Mouse (Mus musculus) Patski (cell line): ENCODE data around the gene Gfy. TPM values are rescaled to one million over a fixed set of nuclear protein-coding genes. Genes with fewer than 3 reads are reported as not detected.
A peak's percentile ranks its signal among the peaks of the same experiment; 100 is the strongest.

Experiments
- ATAC-seq: fragments of 100-300 bp; one replicate; pipeline ENCODE4 v1.8.0; 2021
- CTCF ChIA-PET: fragments of 350-600 bp; sonication (Branson Sonifier 250); formaldehyde crosslinking; loops from one replicate; lab custom pipeline; 2022; ENCODE audit warnings: inconsistent platforms; lab: Charles Lee
- POLR2A ChIA-PET: fragments of 350-600 bp; sonication (Branson Sonifier 250); formaldehyde crosslinking; loops from one replicate; lab custom pipeline; 2022; ENCODE audit warnings: antibody characterized with exemption, inconsistent platforms; lab: Charles Lee
- DNase-seq: peaks from one replicate; pipeline ENCODE4 v3.0.0-alpha.2; 2011; ENCODE audit warnings: low read depth, low spot score
- H3K27me3 ChIP-seq: fragments of 371-371 bp; one replicate; pipeline ENCODE4 v1.5.1; 2021
- CTCF ChIP-seq: fragments of 100-300 bp; IDR thresholded peaks from one replicate; pipeline ENCODE4 v1.5.1; 2021
- in situ Hi-C: fragments of 300-500 bp; cut with MboI; formaldehyde crosslinking; loops from 3 replicates; pipeline ENCODE4 v1.11.1; 2018; ENCODE audit warnings: low pct_unique_long_range_greater_than_20kb, mixed read lengths
- polyA plus RNA-seq: library from polyadenylated mRNA; unstranded; gene quantifications from one replicate; pipeline ENCODE4 v1.2.3, GENCODE M21; 2021

Gene Gfy
- polyA plus RNA-seq, 1 experiment from 2014 or later, result not detected

GRCm38 (mm10) chr7:45211070-45211469 lies 31.7 kb upstream of the Gfy start:
- ChIA-PET CTCF (no interaction called here), POLR2A (no interaction called here)
- H3K27me3 ChIP-seq, result peaks cover 5% of the 10 kb centered on the region
- ATAC-seq (no peak), DNase-seq (no peak)
- no peak for TF ChIP-seq CTCF
- in situ Hi-C loops, result no loop called here

- ATAC-seq (no peak), DNase-seq (no peak)
- no peak for TF ChIP-seq CTCF
- CTCF ChIA-PET, result no interaction called here
- POLR2A ChIA-PET, result no interaction called here
- peaks cover 14% of the 10 kb centered on the region for H3K27me3 ChIP-seq
- in situ Hi-C loops, result no loop called here
Measured at GRCm38 (mm10) chr7:45208260-45208659, 28.9 kb upstream of the Gfy start.

- in situ Hi-C loops, result no loop called here
- no peak for TF ChIP-seq CTCF
- CTCF ChIA-PET, result interaction anchor here (0.8 kb wide), 1 partner anchor 42 kb away, joined by 4 read pairs; no protein-coding TSS in a partner anchor
- ATAC-seq (peak; percentile 12), DNase-seq (no peak)
- H3K27me3 ChIP-seq, result peaks cover 19% of the 10 kb centered on the region
- POLR2A ChIA-PET, result interaction anchor here (0.7 kb wide), 1 partner anchor 49 kb away, joined by 3 read pairs; no protein-coding TSS in a partner anchor
Measured at GRCm38 (mm10) chr7:45204380-45205143, 25.2 kb upstream of the Gfy start, which contains the start of gene Ccdc155. Gene Ccdc155, minus strand, starts transcription at chr7:45204892.

GRCm38 (mm10) chr7:45202654-45203053 lies 23.3 kb upstream of the Gfy start:
- in situ Hi-C loops, result no loop called here
- TF ChIP-seq CTCF, result no peak
- ChIA-PET CTCF (interaction anchor here (1.0 kb wide), 1 partner anchor 41 kb away, joined by 3 read pairs; no protein-coding TSS in a partner anchor), POLR2A (no interaction called here)
- no peak for ATAC-seq
- H3K27me3 ChIP-seq, result peaks cover 19% of the 10 kb centered on the region
- DNase-seq, result no peak

- H3K27me3 ChIP-seq, result peaks cover 29% of the 10 kb centered on the region
- DNase-seq, result no peak
- CTCF ChIA-PET, result interaction anchor here (1.0 to 5.1 kb wide), 6 partner anchors 9 to 41 kb away, joined by 4 to 30 read pairs (median 4); no protein-coding TSS in a partner anchor
- TF ChIP-seq CTCF, result no peak
- no peak for ATAC-seq
- POLR2A ChIA-PET, result interaction anchor here (0.6 kb wide), 1 partner anchor 17 kb away, joined by 3 read pairs; the partner anchor contains the start of gene Tead2
- in situ Hi-C loops, result no loop called here
Measured at GRCm38 (mm10) chr7:45198961-45199360, 19.6 kb upstream of the Gfy start.

GRCm38 (mm10) chr7:45198435-45198834 lies 19.1 kb upstream of the Gfy start:
- TF ChIP-seq CTCF, result no peak
- peak; percentile 22 for ATAC-seq
- POLR2A ChIA-PET, result no interaction called here
- in situ Hi-C loops, result no loop called here
- peaks cover 32% of the 10 kb centered on the region for H3K27me3 ChIP-seq
- DNase-seq, result no peak
- CTCF ChIA-PET, result interaction anchor here (1.0 to 5.1 kb wide), 6 partner anchors 9 to 41 kb away, joined by 4 to 30 read pairs (median 4); no protein-coding TSS in a partner anchor

- in situ Hi-C loops, result no loop called here
- DNase-seq (no peak), ATAC-seq (no peak)
- TF ChIP-seq CTCF, result no peak
- CTCF ChIA-PET, result interaction anchor here (1.8 to 5.1 kb wide), 2 partner anchors 32 to 35 kb away, joined by 6 to 30 read pairs; no protein-coding TSS in a partner anchor
- POLR2A ChIA-PET, result no interaction called here
- peaks cover 33% of the 10 kb centered on the region for H3K27me3 ChIP-seq
Measured at GRCm38 (mm10) chr7:45196994-45197393, 17.6 kb upstream of the Gfy start.

GRCm38 (mm10) chr7:45196176-45196535 lies 16.8 kb upstream of the Gfy start:
- TF ChIP-seq CTCF, result no peak
- POLR2A ChIA-PET, result no interaction called here
- in situ Hi-C loops, result no loop called here

GRCm38 (mm10) chr7:45195341-45196175 lies 16.2 kb upstream of the Gfy start:
- TF ChIP-seq CTCF, result no peak
- POLR2A ChIA-PET, result no interaction called here
- no peak for ATAC-seq
- in situ Hi-C loops, result no loop called here
- no peak for DNase-seq
- CTCF ChIA-PET, result no interaction called here
- H3K27me3 ChIP-seq, result peaks cover 36% of the 10 kb centered on the region

More at GRCm38 (mm10) chr7:45196176-45196535, 16.8 kb upstream of the Gfy start:
- ATAC-seq, result no peak
- H3K27me3 ChIP-seq, result peaks cover 33% of the 10 kb centered on the region
- CTCF ChIA-PET, result interaction anchor here (5.1 kb wide), 1 partner anchor 34 kb away, joined by 30 read pairs; no protein-coding TSS in a partner anchor
- no peak for DNase-seq
